Comparison of ENCODE assay signal across 8 mouse cellular contexts in the genomic region with DNA sequence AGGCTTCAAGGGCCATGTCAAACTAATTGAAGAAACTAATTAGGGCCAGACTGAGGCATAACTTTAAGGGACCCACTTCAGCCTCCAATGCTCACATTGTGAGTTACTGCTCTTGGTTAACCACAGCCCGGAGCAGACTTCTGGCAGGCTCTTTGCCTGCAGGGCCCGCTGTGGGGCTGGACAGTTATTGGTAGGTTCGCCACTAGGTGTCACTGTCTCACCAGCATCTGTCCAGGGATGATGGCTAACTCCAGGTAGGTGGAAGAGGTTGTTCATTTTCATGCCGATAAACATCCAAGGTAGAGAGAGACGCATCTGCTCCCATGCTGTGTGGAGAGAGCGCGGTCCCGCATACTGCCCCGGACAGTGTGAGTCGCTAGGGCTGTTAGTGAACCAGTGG.
DNase-seq lines count a peak whose midpoint lies in the region; ATAC-seq lines count a peak whose summit lies in the region.

No protein-coding gene starts in this region.

- ATAC-seq in common myeloid progenitor, adult 5-6 weeks (replicated peaks; ENCODE audit: low read depth, poor library complexity, severe bottlenecking), result peak; percentile 78
- ATAC-seq in inflammation-experienced regulatory T-cells, adult 6 months, result peak; percentile 72
- peak; percentile 86 for ATAC-seq in megakaryocyte-erythroid progenitor cell, adult 5-6 weeks (replicated peaks; ENCODE audit: low FRiP score, low TSS enrichment, poor library complexity, severe bottlenecking)

- peak; percentile 84 for DNase-seq in adipocyte (ENCODE audit: low spot score)
- peak; percentile 36 for DNase-seq in gastrocnemius, postnatal 25 days
- DNase-seq in left cerebral cortex, adult 8-10 months (ENCODE audit: low spot score in 2 of 2), result peak; percentile 32 to 52
- peak; percentile 74 to 84 for DNase-seq in right cerebral cortex, postnatal 10 days (ENCODE audit: low spot score in 2 of 2)
- DNase-seq in urinary bladder, postnatal 36 days (ENCODE audit: low spot score in 2 of 2), result peak; percentile 73 to 75

Comparison
In these comparisons a context has a peak if more than half of its experiments do, and no peak if none do; other contexts are left out.
1. Peak in every context shown above with its lines: DNase-seq and ATAC-seq.